Mouse (Mus musculus) kidney, embryonic 15.5 days (tissue): ENCODE results near the gene Gm48551. TPM values are rescaled to one million over a fixed set of nuclear protein-coding genes. Genes with fewer than 3 reads are reported as not detected.

Experiments
- ATAC-seq: fragments of 200-750 bp; cut with Nextera tagmentation; replicated peaks from 2 replicates; pipeline ENCODE4 v1.8.0; 2017; ENCODE audit warnings: moderate TSS enrichment; ENCODE audit not compliant: low FRiP score
- H3K27ac ChIP-seq: fragments of 300-500 bp; sonication (generic); 2 replicates; pipeline ENCODE4 v1.5.1; 2015; ENCODE audit warnings: mild to moderate bottlenecking, inconsistent platforms
- H3K27me3 ChIP-seq: fragments of 300-500 bp; sonication (generic); 2 replicates; pipeline ENCODE4 v1.6.1; 2015; ENCODE audit warnings: inconsistent platforms
- H3K36me3 ChIP-seq: fragments of 300-500 bp; sonication (generic); 2 replicates; pipeline ENCODE4 v1.6.1; 2015; ENCODE audit warnings: inconsistent platforms
- H3K4me1 ChIP-seq: fragments of 300-500 bp; sonication (generic); 2 replicates; pipeline ENCODE4 v1.6.1; 2015; ENCODE audit warnings: inconsistent platforms
- H3K4me2 ChIP-seq: fragments of 300-500 bp; sonication (generic); 2 replicates; pipeline ENCODE4 v1.6.1; 2015; ENCODE audit warnings: moderate library complexity, mild to moderate bottlenecking, inconsistent platforms
- H3K4me3 ChIP-seq: fragments of 300-500 bp; sonication (generic); replicated peaks from 2 replicates; pipeline ENCODE4 v1.5.1; 2015; ENCODE audit warnings: mild to moderate bottlenecking, inconsistent platforms
- H3K9ac ChIP-seq: fragments of 300-500 bp; sonication (generic); 2 replicates; pipeline ENCODE4 v1.6.1; 2015; ENCODE audit warnings: mild to moderate bottlenecking, inconsistent platforms
- H3K9me3 ChIP-seq: fragments of 300-500 bp; sonication (generic); replicated peaks from 2 replicates; pipeline ENCODE4 v1.6.1; 2016; ENCODE audit warnings: inconsistent platforms
- WGBS: fragments of 180-500 bp; shearing (Covaris S2); methylation state at CpG from one replicate; pipeline ENCODE4 v1.1.7; 2015; ENCODE audit warnings: mixed read lengths; 5-methylcytosine and 5-hydroxymethylcytosine counted together
- polyA plus RNA-seq: library from polyadenylated mRNA; unstranded; fragments of >200 nt; fragmentation: Nextera tagmentation; extraction: Ambion mirVana; gene quantifications from 2 replicates; pipeline ENCODE4 v1.2.1, GENCODE M21; 2015

The Gm48551 gene
- polyA plus RNA-seq, 1 experiment from 2014 or later, result 4.1 TPM

DNA sequence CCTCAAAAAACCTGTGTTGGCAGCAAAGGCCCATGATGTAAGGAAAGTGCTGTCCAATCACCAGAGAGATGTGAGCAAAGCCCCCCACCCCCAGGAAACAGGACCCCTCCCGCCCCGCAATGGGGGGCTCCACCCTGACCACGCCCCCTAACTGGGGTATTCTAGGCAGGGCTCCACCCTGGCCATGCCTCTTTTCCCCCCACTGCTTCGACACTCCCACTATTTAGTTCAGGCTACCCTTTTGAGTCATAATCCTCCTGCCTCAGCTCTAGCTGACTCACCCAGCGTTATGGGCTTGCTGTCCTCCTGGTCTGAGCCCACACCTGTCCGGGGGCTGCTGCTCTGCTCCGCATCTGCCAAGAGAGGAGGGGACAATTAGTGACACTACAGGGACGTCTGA, 25.1 kb downstream of the Gm48551 start:
- ATAC-seq, result no peak
- Histone ChIP-seq H3K9ac (0 out of 2 replicates have a peak overlapping the region, but pooled peaks have one; percentile 8), H3K4me2 (peak overlapping the region; percentile 37), H3K9me3 (no peaks in the 10 kb centered on the region), H3K27me3 (no peaks in the 10 kb centered on the region), H3K27ac (peak overlapping the region; percentile 84), H3K4me3 (peak overlapping the region; percentile 10; the same call in 1 of the 2 replicates), H3K4me1 (peaks cover 92% of the 10 kb centered on the region), H3K36me3 (peaks cover 52% of the 10 kb centered on the region)
- 22% methylated on average over 8 of the region's 8 CpGs for WGBS

DNA sequence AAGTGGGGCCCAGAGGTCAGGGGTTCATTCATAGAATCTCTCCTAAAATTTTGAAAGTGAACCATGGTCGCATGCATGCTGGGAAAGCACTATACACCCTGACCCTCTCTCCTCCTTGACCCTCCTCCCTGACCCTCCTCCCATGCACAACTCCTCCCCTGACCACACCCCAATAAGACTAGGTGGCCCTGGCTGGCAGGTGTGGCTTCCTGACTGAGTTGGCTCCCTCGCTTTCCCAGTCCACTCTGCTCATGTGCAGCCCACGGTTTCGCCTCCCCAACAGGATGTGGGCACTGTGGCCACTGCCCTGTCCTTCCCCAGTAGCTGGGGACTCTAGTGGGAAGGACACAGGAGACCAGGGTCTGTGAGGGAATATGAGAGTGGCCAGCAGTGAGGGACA, 26.1 kb downstream of the Gm48551 start:
- Histone ChIP-seq H3K9me3 (no peaks in the 10 kb centered on the region), H3K4me3 (no peak overlapping the region), H3K36me3 (peaks cover 43% of the 10 kb centered on the region), H3K4me1 (peaks cover 95% of the 10 kb centered on the region), H3K27ac (peak overlapping the region; percentile 84), H3K4me2 (peak overlapping the region; percentile 37), H3K9ac (no peak overlapping the region), H3K27me3 (no peaks in the 10 kb centered on the region)
- 59% methylated on average over 4 of the region's 4 CpGs for WGBS
- no peak for ATAC-seq

DNA sequence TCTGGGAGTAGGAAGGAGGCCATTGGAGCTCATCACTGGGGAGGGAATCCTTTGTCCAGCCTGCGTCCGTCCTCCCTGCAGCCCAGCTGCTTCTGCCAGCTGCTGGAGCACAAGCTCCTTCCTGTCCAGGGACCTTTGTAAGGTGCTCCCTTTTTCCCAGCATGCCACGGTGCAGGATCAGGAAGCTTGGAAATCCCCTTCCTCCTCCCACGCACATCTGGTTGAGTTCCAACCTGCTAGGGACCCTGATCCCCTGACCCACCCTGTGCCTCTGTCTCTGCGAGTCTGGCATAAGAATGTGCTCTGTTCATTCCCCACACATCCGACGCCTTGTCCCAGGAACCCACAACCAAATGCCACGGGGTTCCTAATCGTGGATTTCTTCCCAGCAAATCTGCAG, 26.7 kb downstream of the Gm48551 start:
- Histone ChIP-seq H3K27ac (peak overlapping the region; percentile 84), H3K9ac (no peak overlapping the region), H3K4me3 (no peak overlapping the region), H3K27me3 (no peaks in the 10 kb centered on the region), H3K4me2 (peak overlapping the region; percentile 37), H3K4me1 (peaks cover 97% of the 10 kb centered on the region), H3K36me3 (peaks cover 37% of the 10 kb centered on the region), H3K9me3 (no peaks in the 10 kb centered on the region)
- WGBS, result 49% methylated on average over 9 of the region's 9 CpGs
- ATAC-seq, result no peak

DNA sequence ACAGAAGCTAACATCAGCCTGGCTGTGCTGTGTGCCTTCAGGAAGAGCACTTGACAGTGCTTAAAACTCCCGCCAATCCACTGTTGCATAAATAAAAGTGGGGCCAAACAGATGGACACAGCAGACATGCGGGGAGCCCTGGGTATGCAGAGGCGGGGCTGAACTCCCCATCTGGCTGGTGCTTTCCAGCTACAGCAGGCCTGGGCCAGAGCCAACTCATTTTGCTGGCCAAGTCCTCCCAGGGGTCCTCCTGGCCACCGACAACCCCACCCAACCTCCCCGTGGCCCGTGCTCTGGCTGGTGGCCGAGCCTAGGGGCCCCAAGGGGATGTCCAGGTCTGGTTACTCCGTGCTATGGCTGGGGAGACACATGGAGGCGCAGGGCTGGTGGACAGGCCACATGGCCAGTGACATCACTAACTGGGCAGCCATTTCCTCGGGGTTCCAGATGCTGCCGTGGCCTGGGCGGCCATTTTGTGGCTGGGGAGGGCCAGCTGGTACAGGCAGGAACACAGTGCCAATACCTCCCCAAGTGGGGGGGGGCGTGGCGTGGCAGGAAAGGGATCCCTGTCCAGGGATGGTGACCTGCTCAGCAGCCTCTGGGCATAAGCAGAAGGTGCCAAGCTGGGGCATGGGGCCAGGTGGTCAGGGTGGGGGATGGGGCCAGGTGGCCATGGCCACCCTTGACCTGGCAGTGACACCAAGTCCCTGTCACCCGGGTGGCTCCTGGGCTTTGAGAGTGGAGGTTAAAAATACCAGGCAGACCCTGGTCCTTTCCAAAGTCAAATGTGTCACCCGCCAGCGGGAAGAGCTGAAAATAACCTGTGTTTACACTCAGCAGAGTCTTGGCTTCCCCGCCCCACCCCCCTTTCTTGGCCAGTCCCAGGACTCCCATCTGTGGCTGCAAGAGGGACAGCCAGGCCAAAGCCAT, 27.5 kb downstream of the Gm48551 start:
- H3K4me3 ChIP-seq, result no peak overlapping the region
- H3K4me1 ChIP-seq, result peaks cover 100% of the 10 kb centered on the region
- H3K9me3 ChIP-seq, result no peaks in the 10 kb centered on the region
- WGBS, result 56% methylated on average over 18 of the region's 18 CpGs
- peak overlapping the region; percentile 84 for H3K27ac ChIP-seq
- H3K36me3 ChIP-seq, result peaks cover 29% of the 10 kb centered on the region
- no peak overlapping the region for H3K9ac ChIP-seq
- ATAC-seq, result no peak
- 0 out of 2 replicates have a peak overlapping the region, but pooled peaks have one; percentile 15 for H3K4me2 ChIP-seq
- H3K27me3 ChIP-seq, result no peaks in the 10 kb centered on the region

DNA sequence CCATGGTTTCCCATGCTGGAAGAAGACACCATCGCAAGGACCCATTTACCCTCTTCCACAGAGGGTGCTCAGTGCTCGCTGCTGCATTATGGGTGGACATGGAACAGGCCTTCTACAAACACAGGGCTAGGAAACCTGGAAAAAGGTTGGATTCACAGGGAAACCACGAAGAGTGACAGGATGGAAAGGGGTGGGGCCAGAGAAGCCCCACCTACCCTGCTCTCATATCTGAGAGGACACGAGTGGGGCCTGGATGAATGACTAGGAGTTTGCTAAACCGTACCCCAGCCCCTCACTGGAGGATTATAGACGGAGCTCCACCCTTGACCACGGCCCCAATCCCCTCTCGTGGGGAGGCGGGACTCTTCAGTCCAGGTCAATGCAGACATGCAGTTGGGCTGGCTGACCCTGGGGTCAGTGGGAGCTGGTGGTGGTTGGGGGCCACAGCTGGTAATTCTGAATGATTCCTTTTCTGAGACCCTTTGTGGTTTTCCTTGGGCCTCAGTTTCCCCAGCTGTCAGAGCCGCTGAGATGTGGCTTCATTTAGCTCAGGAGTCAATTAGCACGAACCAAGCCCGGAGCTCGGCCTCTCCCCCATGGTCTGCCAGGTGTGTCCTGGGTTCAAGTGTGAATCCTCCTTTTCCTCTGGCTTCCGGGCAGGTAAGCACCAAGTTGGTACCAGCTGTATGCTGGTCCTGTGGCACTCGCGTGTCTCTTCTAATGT, 28.5 kb downstream of the Gm48551 start:
- ATAC-seq, result no peak
- no peak overlapping the region for H3K9ac ChIP-seq

DNA sequence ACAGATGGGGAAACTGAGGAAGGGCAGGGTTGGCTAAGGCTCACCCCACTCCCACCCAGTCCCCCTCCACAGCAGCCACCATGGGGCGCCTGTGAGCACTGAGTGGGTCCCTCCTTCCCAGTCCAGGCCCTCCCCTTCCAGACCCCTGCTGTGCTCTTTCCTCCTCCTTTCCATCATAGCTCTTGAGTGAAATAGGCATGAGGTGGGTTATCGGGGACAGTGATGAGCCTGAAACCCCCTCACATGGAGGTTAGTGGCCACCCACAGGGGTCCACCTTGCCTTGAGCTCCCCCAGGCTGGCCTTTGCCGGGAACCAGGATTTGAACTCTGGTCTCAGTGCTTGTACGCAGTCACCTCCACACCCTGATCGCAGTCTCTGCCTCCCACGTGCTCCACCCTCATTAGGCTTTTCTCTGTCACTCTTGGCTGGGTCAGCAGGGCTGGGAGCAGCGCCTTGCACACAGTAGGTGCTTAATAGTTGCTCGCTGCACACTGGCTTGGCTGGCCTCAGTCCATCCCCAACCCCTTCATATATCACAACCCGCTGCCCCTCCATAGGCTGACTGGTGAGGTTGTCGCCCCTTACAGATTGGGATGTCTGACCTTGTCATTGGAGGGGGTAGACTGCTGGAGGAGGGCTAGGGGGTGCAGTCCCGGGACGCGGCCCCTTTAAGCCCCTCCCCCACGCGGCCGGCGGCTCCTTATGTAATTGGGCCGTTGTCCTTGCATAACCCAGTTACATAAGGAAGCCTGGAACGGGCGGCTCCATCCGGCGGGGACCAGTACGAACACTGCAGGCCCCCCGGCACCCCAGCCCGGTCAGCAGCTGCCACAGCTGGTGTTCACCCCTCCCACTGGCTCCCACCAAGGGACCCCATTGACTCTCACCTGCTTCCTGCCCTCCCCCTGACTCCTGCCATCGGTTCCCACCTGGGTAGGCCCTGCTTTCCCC, 29.3 kb downstream of the Gm48551 start:
- H3K27ac ChIP-seq, result peak overlapping the region; percentile 84
- H3K27me3 ChIP-seq, result no peaks in the 10 kb centered on the region
- WGBS, result 31% methylated on average over 26 of the region's 26 CpGs
- H3K9ac ChIP-seq, result 0 out of 2 replicates have a peak overlapping the region, but pooled peaks have one; percentile 15
- peak; percentile 16; the same call in 1 of the 2 replicates for ATAC-seq
- H3K4me1 ChIP-seq, result peaks cover 100% of the 10 kb centered on the region
- no peaks in the 10 kb centered on the region for H3K9me3 ChIP-seq
- H3K36me3 ChIP-seq, result peaks cover 14% of the 10 kb centered on the region
- peak overlapping the region; percentile 20 for H3K4me3 ChIP-seq
- peak overlapping the region; percentile 46 for H3K4me2 ChIP-seq

More for the DNA sequence above, 28.5 kb downstream of the Gm48551 start:
- no peaks in the 10 kb centered on the region for H3K9me3 ChIP-seq
- peak overlapping the region; percentile 84 for H3K27ac ChIP-seq
- 80% methylated on average over 16 of the region's 16 CpGs for WGBS
- no peaks in the 10 kb centered on the region for H3K27me3 ChIP-seq
- H3K4me1 ChIP-seq, result peaks cover 100% of the 10 kb centered on the region
- no peak overlapping the region for H3K4me2 ChIP-seq
- H3K36me3 ChIP-seq, result peaks cover 22% of the 10 kb centered on the region
- H3K4me3 ChIP-seq, result no peak overlapping the region

DNA sequence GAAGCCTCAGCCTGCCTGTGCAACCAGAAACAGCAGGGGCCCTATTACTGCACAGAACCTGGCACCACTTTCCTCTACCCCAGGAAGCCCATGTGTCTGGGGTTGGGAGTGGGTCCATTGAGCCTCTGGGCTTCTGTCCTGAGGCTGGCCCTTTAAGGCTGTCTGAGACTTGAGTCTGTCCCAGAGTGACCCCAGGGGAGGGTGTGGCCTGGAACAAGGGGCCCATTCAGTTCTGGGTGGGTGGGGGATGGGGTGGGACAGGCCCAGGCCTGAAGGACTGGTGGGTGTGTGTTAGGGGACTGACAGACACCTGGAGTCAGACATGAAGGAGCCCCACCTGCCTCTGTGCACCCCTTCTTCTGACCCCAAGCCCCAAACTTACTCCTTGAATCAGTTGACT, 30.4 kb downstream of the Gm48551 start:
- no peak for ATAC-seq
- no peaks in the 10 kb centered on the region for H3K9me3 ChIP-seq
- H3K4me3 ChIP-seq, result no peak overlapping the region
- peaks cover 19% of the 10 kb centered on the region for H3K36me3 ChIP-seq
- peak overlapping the region; percentile 84; the same call in 1 of the 2 replicates for H3K27ac ChIP-seq
- peaks cover 100% of the 10 kb centered on the region for H3K4me1 ChIP-seq
- H3K27me3 ChIP-seq, result no peaks in the 10 kb centered on the region
- no peak overlapping the region for H3K4me2 ChIP-seq
- no peak overlapping the region for H3K9ac ChIP-seq

DNA sequence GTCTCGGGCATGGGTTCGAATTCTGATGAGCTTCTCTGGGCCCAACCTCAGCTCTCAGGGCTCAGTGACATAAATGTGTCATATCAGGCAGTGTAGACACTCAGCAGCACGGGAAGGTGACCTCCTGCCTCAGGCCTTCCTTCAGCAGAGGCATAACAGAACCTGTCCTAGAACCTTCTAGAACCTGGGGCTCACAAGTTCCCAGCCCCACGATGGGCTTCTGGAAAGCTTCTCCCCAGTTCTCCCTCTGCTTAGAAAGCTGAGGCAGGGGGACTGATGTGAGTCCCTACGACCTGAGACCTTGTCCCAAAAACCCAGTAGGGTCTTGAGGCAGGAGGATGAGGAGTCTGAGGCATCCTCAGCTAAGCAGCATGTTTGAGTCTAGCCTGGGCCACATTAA, 30.9 kb downstream of the Gm48551 start:
- Histone ChIP-seq H3K27ac (0 out of 2 replicates have a peak overlapping the region, but pooled peaks have one; percentile 86), H3K4me1 (peaks cover 99% of the 10 kb centered on the region), H3K4me2 (no peak overlapping the region), H3K36me3 (peaks cover 23% of the 10 kb centered on the region), H3K9ac (peak overlapping the region; percentile 18; the same call in 1 of the 2 replicates), H3K4me3 (no peak overlapping the region), H3K9me3 (no peaks in the 10 kb centered on the region), H3K27me3 (no peaks in the 10 kb centered on the region)
- no peak for ATAC-seq
- 79% methylated on average over 5 of the region's 5 CpGs for WGBS

DNA sequence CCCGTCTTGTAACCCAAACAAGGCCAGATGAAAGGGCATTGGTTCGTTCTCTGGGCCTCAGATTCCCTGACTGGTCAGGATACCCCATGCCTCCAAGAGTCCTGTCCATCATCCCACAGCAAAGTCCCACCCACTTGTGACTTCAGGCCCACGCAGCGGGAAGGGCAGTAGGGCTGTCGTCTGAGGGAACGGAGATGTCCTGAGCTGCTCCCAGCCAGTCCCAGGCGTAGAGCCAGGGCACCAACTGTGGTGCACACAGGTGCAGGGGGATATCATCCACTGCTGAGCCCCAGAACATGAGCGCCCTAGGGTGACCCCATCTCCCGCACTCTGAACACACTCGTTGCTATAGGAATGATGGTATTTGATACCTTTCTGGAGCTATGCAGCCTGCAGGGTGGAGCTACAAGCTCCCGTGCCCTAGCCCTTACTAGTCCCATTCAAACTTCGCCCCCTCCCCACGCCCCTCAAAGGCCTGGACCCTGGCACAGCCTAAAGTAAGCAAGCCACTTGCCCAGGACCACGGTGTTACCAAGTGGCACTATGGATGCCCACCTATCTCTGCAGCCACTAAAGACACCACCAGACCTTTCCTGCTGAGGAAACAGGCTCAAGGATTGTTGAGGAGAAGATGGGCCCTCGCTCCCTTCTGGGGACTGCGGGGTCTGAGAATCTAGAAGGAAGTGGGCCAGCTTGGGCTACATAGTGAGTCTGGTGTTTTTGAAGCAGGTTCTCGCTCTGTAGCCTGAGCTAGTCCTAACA, 31.5 kb downstream of the Gm48551 start:
- ATAC-seq, result no peak
- Histone ChIP-seq H3K9ac (peak overlapping the region; percentile 18; the same call in 1 of the 2 replicates), H3K4me3 (no peak overlapping the region), H3K36me3 (peaks cover 26% of the 10 kb centered on the region), H3K9me3 (no peaks in the 10 kb centered on the region), H3K27ac (peak overlapping the region; percentile 86), H3K27me3 (no peaks in the 10 kb centered on the region), H3K4me2 (no peak overlapping the region), H3K4me1 (peaks cover 93% of the 10 kb centered on the region)
- 63% methylated on average over 17 of the region's 17 CpGs for WGBS

DNA sequence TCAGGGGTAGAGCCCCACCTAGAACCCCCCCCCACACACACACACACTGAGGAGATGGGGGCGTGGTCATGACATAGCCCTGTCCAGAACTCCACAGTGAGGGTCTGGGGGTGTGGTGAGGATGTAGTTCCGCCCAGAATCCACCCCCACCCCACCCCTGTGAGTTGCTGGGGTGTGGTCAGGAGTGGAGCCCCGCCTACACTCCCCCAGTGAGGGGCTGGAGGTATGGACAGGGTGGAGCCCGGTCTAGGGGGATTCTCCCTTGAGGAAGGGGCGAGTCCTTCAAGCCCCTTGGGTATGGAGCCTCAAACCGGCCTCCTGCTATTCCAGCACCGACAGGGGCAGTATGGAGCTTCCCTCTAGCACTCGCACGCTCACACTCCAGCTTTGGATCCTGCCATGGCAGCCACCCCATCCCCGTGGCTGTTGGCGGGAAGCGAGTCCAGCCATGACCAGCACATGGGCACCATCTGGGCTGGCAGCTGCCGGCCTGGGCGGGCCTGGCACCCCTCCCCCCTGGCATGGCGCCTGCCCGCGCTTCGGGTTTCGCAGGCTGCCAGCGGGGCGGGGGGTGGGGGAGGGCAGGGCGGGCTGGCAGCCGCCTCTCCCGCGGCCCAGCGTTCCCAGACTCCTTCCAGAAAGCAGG, 32.4 kb downstream of the Gm48551 start:
- H3K27me3 ChIP-seq, result no peaks in the 10 kb centered on the region
- H3K9ac ChIP-seq, result peak overlapping the region; percentile 38
- 4% methylated on average over 26 of the region's 26 CpGs for WGBS
- H3K4me3 ChIP-seq, result peak overlapping the region; percentile 32
- H3K4me2 ChIP-seq, result peak overlapping the region; percentile 68
- no peaks in the 10 kb centered on the region for H3K9me3 ChIP-seq
- H3K27ac ChIP-seq, result peak overlapping the region; percentile 86
- H3K36me3 ChIP-seq, result peaks cover 26% of the 10 kb centered on the region
- peaks cover 87% of the 10 kb centered on the region for H3K4me1 ChIP-seq
- peak; percentile 69 for ATAC-seq
